14 mouse cellular contexts compared by ENCODE assay signal in the genomic region with DNA sequence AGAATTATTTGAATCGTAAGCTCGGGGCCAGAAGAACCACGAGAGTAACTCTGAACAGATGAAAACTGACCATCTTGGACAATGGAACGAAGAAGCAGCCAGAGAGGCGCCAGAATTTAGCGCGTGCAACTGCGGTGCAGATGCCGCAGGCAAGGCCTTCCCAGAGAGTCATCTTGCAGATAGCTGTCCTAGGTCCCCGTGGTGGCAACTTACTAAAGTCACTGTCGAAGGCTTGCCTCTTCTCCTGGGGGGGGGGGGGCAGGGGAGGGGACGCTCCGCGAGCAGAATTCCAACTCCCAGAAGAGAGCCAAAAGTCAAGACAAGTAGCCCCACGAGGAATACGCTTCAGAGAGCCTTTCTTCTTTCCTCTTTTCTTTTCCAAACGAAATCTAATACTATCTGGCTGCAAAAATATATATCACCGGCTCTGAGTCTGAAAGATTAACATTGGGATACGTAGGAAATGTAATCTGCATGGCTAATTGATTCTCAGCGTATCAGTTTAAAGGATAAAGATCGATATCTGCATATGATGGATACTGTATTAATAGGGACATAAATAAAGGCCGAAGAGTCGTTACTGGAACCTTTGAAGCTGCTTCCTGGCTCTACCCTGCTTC. TPM values are rescaled to one million over a fixed set of nuclear protein-coding genes. Genes with fewer than 3 reads are reported as not detected.
A peak's percentile ranks its signal among the peaks of the same experiment; 100 is the strongest.
DNase-seq lines count a peak whose midpoint lies in the region; ATAC-seq and TF ChIP-seq lines count a peak whose summit lies in the region.
"Had no signal": no experiment of that assay in that cellular context is flagged by ENCODE, and none has a peak within 500 bp of the region (broad histone marks: within the 10 kb centered on the region; RNA-seq: fewer than 3 reads in every experiment).

No protein-coding gene starts in this region.

- H3K36me3 ChIP-seq in megakaryocyte, embryonic 14.5 days (replicated peaks; ENCODE audit: low read length) = no peaks in the 10 kb centered on the region
- H3K36me3 ChIP-seq in limb, embryonic 14.5 days (ENCODE audit: control insufficient read depth, insufficient read depth, low read length) = no peaks in the 10 kb centered on the region
- H3K36me3 ChIP-seq: G1E; liver, embryonic 13.5 days had no signal

- DNase-seq in cerebellum, postnatal 10 days = peak; percentile 42 to 58
- no peak for DNase-seq in limb, embryonic 14.5 days (ENCODE audit: low spot score)
- DNase-seq in thymus, adult 18-20 months = no peak
- no peak for DNase-seq in gastrocnemius, postnatal 10 days
- DNase-seq in Muller cell, postnatal 12 days (ENCODE audit: inconsistent ontology term) = no peak
- DNase-seq: liver, embryonic 13.5 days had no signal

- peaks cover 98% of the 10 kb centered on the region for H3K27me3 ChIP-seq in megakaryocyte, embryonic 14.5 days (replicated peaks)
- H3K27me3 ChIP-seq in limb, embryonic 14.5 days (ENCODE audit: control insufficient read depth, insufficient read depth, low read length) = peaks cover 96% of the 10 kb centered on the region

- no peak for ATAC-seq in cerebellum, adult (ENCODE audit: insufficient number of reproducible peaks, low FRiP score, low TSS enrichment)
- ATAC-seq in megakaryocyte, adult 5-6 weeks (ENCODE audit: poor library complexity, severe bottlenecking) = no peak
- no peak for ATAC-seq in limb, embryonic 14.5 days (ENCODE audit: low FRiP score, low read depth)

- H3K9me3 ChIP-seq in megakaryocyte, embryonic 14.5 days = peaks cover 11% of the 10 kb centered on the region; the same call in 1 of the 2 replicates
- H3K9me3 ChIP-seq in limb, embryonic 14.5 days (ENCODE audit: control insufficient read depth, low read length) = no peaks in the 10 kb centered on the region
- H3K9me3 ChIP-seq: liver, embryonic 13.5 days had no signal

- no peak overlapping the region for H3K27ac ChIP-seq in limb, embryonic 14.5 days (replicated peaks; ENCODE audit: low read depth, low read length)
- H3K27ac ChIP-seq: layer of hippocampus, adult 2 months; liver, embryonic 13.5 days had no signal

- no peak for TF ChIP-seq POLR2A in limb, embryonic 14.5 days (IDR thresholded peaks at IDR 0.05; ENCODE audit: borderline replicate concordance, extremely low read depth, insufficient read depth, insufficient read length)

- H3K4me1 ChIP-seq in megakaryocyte, embryonic 14.5 days = peaks cover 32% of the 10 kb centered on the region
- no peaks in the 10 kb centered on the region for H3K4me1 ChIP-seq in limb, embryonic 14.5 days (ENCODE audit: control insufficient read depth, insufficient read depth, low read length)
- H3K4me1 ChIP-seq: liver, embryonic 13.5 days had no signal

- no peak overlapping the region for H3K4me2 ChIP-seq in limb, embryonic 14.5 days (replicated peaks; ENCODE audit: low read depth, low read length, severe bottlenecking)

- peak overlapping the region; percentile 91 for H3K4me3 ChIP-seq in megakaryocyte, embryonic 14.5 days (replicated peaks)
- peak overlapping the region; percentile 38; the same call in 1 of the 2 replicates for H3K4me3 ChIP-seq in limb, embryonic 14.5 days (replicated peaks; ENCODE audit: low read length)
- H3K4me3 ChIP-seq: layer of hippocampus, adult 2 months had no signal

- WGBS in limb, embryonic 14.5 days = 1% methylated on average over 22 of the region's 23 CpGs

- H3K9ac ChIP-seq in limb, embryonic 14.5 days (ENCODE audit: low read depth, low read length, severe bottlenecking) = no peak overlapping the region
- H3K9ac ChIP-seq: liver, embryonic 13.5 days had no signal

RNA-seq across cellular contexts. Expression of a gene that starts 5.6 kb away (rescaled TPM):
- not detected in 2 replicates for polyA plus RNA-seq in megakaryocyte, embryonic 14.5 days (2012; ENCODE audit: insufficient read depth, low replicate concordance)
- not detected in 2 replicates for total RNA-seq in megakaryocyte, adult 5-6 weeks (2015)
- total RNA-seq in megakaryocyte, adult 5-6 weeks (2017) = not detected in 2 replicates
- 0.54 and 0.69 TPM in 2 replicates for polyA plus RNA-seq in limb, embryonic 14.5 days (2012; rRNA removed)
- polyA plus RNA-seq in limb, embryonic 14.5 days (2014; fragmentation: Nextera tagmentation; extraction: Ambion mirVana) = 0.97 and 0.99 TPM in 2 replicates
- total RNA-seq in gastrocnemius, postnatal 10 days (2021) = under 1 TPM in 1 of 2 experiments, not detected in 1; 0.07 TPM
- total RNA-seq: adrenal gland, adult 18-20 months; layer of hippocampus, adult 2 months; megakaryocyte progenitor cell, adult 5-6 weeks had no signal
- polyA plus RNA-seq: urinary bladder, adult 2 months had no signal

Comparison
In these comparisons a context has a peak if more than half of its experiments do, and no peak if none do; other contexts are left out.
1. DNase-seq: peak in cerebellum, postnatal 10 days (2 of 2); none in limb, embryonic 14.5 days (single experiment), thymus, adult 18-20 months (0 of 2), gastrocnemius, postnatal 10 days (single experiment) and Muller cell, postnatal 12 days (single experiment).